Mouse (Mus musculus): ENCODE measurements around the gene Klb.
A peak's percentile ranks its signal among the peaks of the same experiment; 100 is the strongest.

DNA sequence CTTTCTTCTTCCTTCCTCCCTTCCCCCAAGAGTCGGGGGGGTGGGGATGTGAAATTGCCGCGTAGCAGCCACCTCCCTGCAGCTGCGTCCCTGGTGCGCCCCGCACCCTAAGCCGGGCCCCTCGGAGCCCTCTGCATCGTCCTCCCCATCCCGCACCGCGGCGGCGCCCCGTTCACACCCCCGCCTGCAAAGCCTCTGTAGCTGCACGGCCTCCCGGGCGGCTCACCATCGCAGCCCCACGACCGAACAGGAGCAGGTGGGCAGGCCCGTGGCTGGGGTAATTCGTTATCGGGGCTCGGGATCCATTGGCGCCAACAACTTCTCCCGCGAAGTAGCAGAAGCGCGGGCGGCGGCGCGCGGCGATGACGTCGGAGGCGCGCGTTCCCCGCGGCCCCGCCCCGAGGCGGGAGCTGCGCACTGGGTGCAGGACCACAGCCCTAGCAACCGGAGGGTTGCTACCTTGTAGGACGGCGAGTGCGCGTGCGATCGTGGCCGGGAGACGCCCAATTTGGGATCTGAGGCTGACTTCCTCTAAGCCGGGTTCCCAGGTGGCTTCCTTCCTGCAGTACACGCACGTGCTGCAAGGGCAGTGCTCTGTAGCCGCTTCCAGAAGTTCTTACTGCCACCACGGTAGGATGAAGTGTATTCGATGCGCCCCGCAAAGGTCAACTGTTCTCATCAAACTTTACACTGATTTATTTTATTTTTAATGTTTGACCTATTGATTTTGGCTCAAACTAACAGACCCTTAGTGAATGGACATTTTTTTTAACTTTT, 12.6 kb upstream of the Klb start, which contains the start of gene Rfc1:
- TF ChIP-seq CTCF (IDR thresholded peaks at IDR 0.05; ENCODE audit: borderline replicate concordance, control insufficient read depth, extremely low read depth, insufficient read depth, low read length, poor library complexity), result peak; percentile 38; the same call in 1 of the 2 replicates
- peak; percentile 57 for TF ChIP-seq POLR2A (IDR thresholded peaks at IDR 0.05; ENCODE audit: control insufficient read depth, extremely low read depth, insufficient read depth, low read length, poor library complexity)

Measured in thymus, adult 2 months (tissue).